Mouse (Mus musculus): ENCODE measurements at regions not wholly inside any gene's neighbourhood (a gene's known extent, or its start where the extent isn't known, plus 50 kb on each side); places are given as distances from the start of the nearest gene placed in this dataset.

DNA sequence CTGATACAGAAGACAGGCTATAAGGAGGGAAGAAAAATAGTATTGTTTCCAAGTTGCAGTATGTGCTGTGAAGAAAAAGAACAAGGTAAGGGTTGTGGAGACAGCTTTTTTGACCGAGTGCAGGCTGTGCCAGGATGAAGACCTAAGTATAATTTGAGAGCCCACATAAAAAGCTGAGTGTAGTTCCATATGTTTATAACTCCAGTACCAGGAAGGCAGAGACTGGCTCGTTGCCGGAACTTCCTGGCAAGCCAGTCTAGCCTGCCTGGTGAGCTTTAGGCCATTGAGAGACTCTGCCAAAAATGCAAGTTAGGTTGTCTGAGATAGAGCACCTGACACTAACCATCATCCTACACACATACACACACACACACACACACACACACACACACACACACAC, 308.7 kb upstream of the Arhgap42 start:
- TF ChIP-seq ZKSCAN1 (IDR thresholded peaks at IDR 0.05; ENCODE audit: low read depth, low read length): no peak
- no peak for TF ChIP-seq CTCF (IDR thresholded peaks at IDR 0.05 in 2 of 3, conservative IDR thresholded peaks at IDR 0.05 in 1 of 3; ENCODE audit: control insufficient read depth in 1 of 3, insufficient read depth in 1 of 3, low read depth in 2 of 3, low read length in 3 of 3, poor library complexity in 1 of 3, severe bottlenecking in 1 of 3)
- TF ChIP-seq ELF1 (IDR thresholded peaks at IDR 0.05; ENCODE audit: low read depth, low read length): no peak
- TF ChIP-seq SMC3 (IDR thresholded peaks at IDR 0.05; ENCODE audit: low read depth, low read length): no peak
- TF ChIP-seq E2F4 (IDR thresholded peaks at IDR 0.05; ENCODE audit: borderline replicate concordance, low read depth, low read length): no peak
- TF ChIP-seq POLR2A (IDR thresholded peaks at IDR 0.05; ENCODE audit: control insufficient read depth in 1 of 2, insufficient read depth in 1 of 2, low read depth in 1 of 2, low read length in 2 of 2, poor library complexity in 1 of 2): no peak
